Mouse (Mus musculus) E14TG2a.4 (cell line): ENCODE data around the gene Gzme.

ENCODE experiments used
- CTCF ChIP-seq: conservative IDR thresholded peaks from 2 replicates; pipeline ENCODE4 v1.5.1; 2014; ENCODE audit warnings: low read length
- NANOG ChIP-seq: IDR thresholded peaks from 2 replicates; pipeline ENCODE4 v1.6.1; 2014; ENCODE audit warnings: borderline replicate concordance, low read length, mixed read lengths

DNA sequence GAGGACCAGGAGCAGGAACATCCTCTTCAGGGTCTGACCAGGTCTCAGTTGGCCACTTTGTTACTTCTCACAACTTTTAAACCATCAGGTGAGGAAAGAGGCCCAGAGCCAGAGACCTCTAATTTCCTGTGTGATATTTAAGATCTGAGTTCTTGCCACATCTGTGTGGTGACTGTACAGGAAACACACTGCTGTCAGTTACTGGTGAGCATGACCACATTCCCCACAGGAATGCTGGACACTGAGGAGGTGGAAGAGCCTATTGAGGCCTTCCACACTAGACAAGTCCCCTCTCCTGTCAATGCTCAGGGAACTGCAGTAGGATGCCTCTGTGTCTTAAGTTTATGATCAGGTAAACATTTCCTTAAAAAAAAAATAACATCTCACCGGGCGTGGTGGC is 35.3 kb downstream of the Gzme start, which contains the start of gene Mcpt8:
- TF ChIP-seq CTCF, result no peak
- TF ChIP-seq NANOG, result no peak
